Mouse (Mus musculus) T-helper 2 cell (primary cell): ENCODE results near the gene Hsd3b7.

ENCODE experiments used
- in situ Hi-C: fragments of 300-600 bp; cut with MboI, MseI; formaldehyde crosslinking; loops from one replicate; pipeline ENCODE4 v1.15.1; 2025; ENCODE audit warnings: high pct_unique_total_duplicates

Hsd3b7 gene

GRCm38 (mm10) chr7:127800435-127801009 lies at the start of gene Hsd3b7:
Gene Hsd3b7 (plus strand): TSS chr7:127800604.
- in situ Hi-C loops, result no loop called here

GRCm38 (mm10) chr7:127751619-127752018 lies 48.8 kb upstream of the Hsd3b7 start:
- in situ Hi-C loops, result loop anchor here (10.0 kb wide), 1 partner anchor 87 kb away; no protein-coding TSS in a partner anchor

- in situ Hi-C loops, result loop anchor here (10.0 kb wide), 1 partner anchor 87 kb away; no protein-coding TSS in a partner anchor
These were observed 48.3 kb upstream of the Hsd3b7 start for GRCm38 (mm10) chr7:127752069-127752468.

GRCm38 (mm10) chr7:127753158-127753557 lies 47.2 kb upstream of the Hsd3b7 start:
- in situ Hi-C loops, result loop anchor here (10.0 kb wide), 1 partner anchor 88 kb away; no protein-coding TSS in a partner anchor

- in situ Hi-C loops, result loop anchor here (10.0 kb wide), 1 partner anchor 89 kb away; no protein-coding TSS in a partner anchor
These were observed 46.7 kb upstream of the Hsd3b7 start for GRCm38 (mm10) chr7:127753741-127754140.

GRCm38 (mm10) chr7:127759716-127760115 lies 40.7 kb upstream of the Hsd3b7 start:
- in situ Hi-C loops, result loop anchor here (10.0 kb wide), 1 partner anchor 95 kb away; no protein-coding TSS in a partner anchor

GRCm38 (mm10) chr7:127760478-127760877 lies 39.9 kb upstream of the Hsd3b7 start:
- in situ Hi-C loops, result no loop called here

- in situ Hi-C loops, result no loop called here
These were observed 39.4 kb upstream of the Hsd3b7 start for GRCm38 (mm10) chr7:127761026-127761425.

GRCm38 (mm10) chr7:127763642-127764041 lies 36.8 kb upstream of the Hsd3b7 start:
- in situ Hi-C loops, result no loop called here

- in situ Hi-C loops, result no loop called here
These were observed 34.6 kb upstream of the Hsd3b7 start for GRCm38 (mm10) chr7:127765756-127766155.

GRCm38 (mm10) chr7:127766851-127767609 lies 33.4 kb upstream of the Hsd3b7 start:
- in situ Hi-C loops, result no loop called here

- in situ Hi-C loops, result no loop called here
These were observed 32.6 kb upstream of the Hsd3b7 start for GRCm38 (mm10) chr7:127767671-127768345.

- in situ Hi-C loops, result no loop called here
These were observed 31.9 kb upstream of the Hsd3b7 start for GRCm38 (mm10) chr7:127768346-127768996.

- in situ Hi-C loops, result no loop called here
These were observed 31.3 kb upstream of the Hsd3b7 start for GRCm38 (mm10) chr7:127768997-127769593.

- in situ Hi-C loops, result no loop called here
These were observed 30.8 kb upstream of the Hsd3b7 start, which contains the start of gene Orai3 for GRCm38 (mm10) chr7:127769651-127770038. Gene Orai3 (plus strand): TSS chr7:127769815.

GRCm38 (mm10) chr7:127770039-127770905 lies 30.1 kb upstream of the Hsd3b7 start:
- in situ Hi-C loops, result no loop called here

- in situ Hi-C loops, result no loop called here
These were observed 29.1 kb upstream of the Hsd3b7 start for GRCm38 (mm10) chr7:127771262-127771661.

GRCm38 (mm10) chr7:127772080-127772479 lies 28.3 kb upstream of the Hsd3b7 start:
- in situ Hi-C loops, result no loop called here

- in situ Hi-C loops, result no loop called here
These were observed 27.8 kb upstream of the Hsd3b7 start for GRCm38 (mm10) chr7:127772557-127772956.

- in situ Hi-C loops, result no loop called here
These were observed 26.6 kb upstream of the Hsd3b7 start for GRCm38 (mm10) chr7:127773664-127774384.
